Mouse (Mus musculus) stomach, postnatal 0 days (tissue): Measurements from ENCODE around the gene Unc45b. TPM values are rescaled to one million over a fixed set of nuclear protein-coding genes. Genes with fewer than 3 reads are reported as not detected.
A peak's percentile ranks its signal among the peaks of the same experiment; 100 is the strongest.
"Not testable (repeated sequence)": the region's sequence is repeated elsewhere in the genome, so short reads cannot be mapped to it uniquely, and the experiment has no call there.

ENCODE experiments used
- ATAC-seq: fragments of 200-750 bp; cut with Nextera tagmentation; 2 replicates; pipeline ENCODE4 v1.8.0; 2017; ENCODE audit not compliant: low FRiP score, low TSS enrichment
- DNase-seq: peaks from one replicate; pipeline ENCODE4 v3.0.0-alpha.2; 2016; ENCODE audit warnings: low spot score
- H3K27ac ChIP-seq: fragments of 300-500 bp; sonication (generic); replicated peaks from 2 replicates; pipeline ENCODE4 v1.5.1; 2014; ENCODE audit warnings: mild to moderate bottlenecking, control low read depth
- H3K27me3 ChIP-seq: fragments of 300-500 bp; sonication (generic); 2 replicates; pipeline ENCODE4 v1.6.1; 2014; ENCODE audit warnings: low read length; ENCODE audit not compliant: control insufficient read depth, insufficient read depth
- H3K36me3 ChIP-seq: fragments of 300-500 bp; sonication (generic); 2 replicates; pipeline ENCODE4 v1.6.1; 2014; ENCODE audit warnings: low read length, mixed read lengths; ENCODE audit not compliant: control insufficient read depth, insufficient read depth
- H3K4me1 ChIP-seq: fragments of 300-500 bp; sonication (generic); replicated peaks from 2 replicates; pipeline ENCODE4 v1.6.1; 2014; ENCODE audit warnings: antibody characterized with exemption; ENCODE audit not compliant: control insufficient read depth, insufficient read depth
- H3K4me2 ChIP-seq: fragments of 300-500 bp; sonication (generic); replicated peaks from 2 replicates; pipeline ENCODE4 v1.6.1; 2014; ENCODE audit warnings: low read depth, mild to moderate bottlenecking, control low read depth, moderate library complexity
- H3K4me3 ChIP-seq: fragments of 300-500 bp; sonication (generic); 2 replicates; pipeline ENCODE4 v1.5.1; 2014; ENCODE audit warnings: low read depth, low read length, control low read depth
- H3K9ac ChIP-seq: fragments of 300-500 bp; sonication (generic); 2 replicates; pipeline ENCODE4 v1.6.1; 2014; ENCODE audit warnings: mild to moderate bottlenecking, low read length, control low read depth, mixed read lengths
- H3K9me3 ChIP-seq: fragments of 300-500 bp; sonication (generic); 2 replicates; pipeline ENCODE4 v1.6.1; 2016; ENCODE audit warnings: low read length; ENCODE audit not compliant: control insufficient read depth
- CTCF ChIP-seq: IDR thresholded peaks from 2 replicates; pipeline ENCODE4 v1.5.1; 2016; ENCODE audit warnings: antibody characterized with exemption, low read depth, mild to moderate bottlenecking, moderate library complexity
- EP300 ChIP-seq: optimal IDR thresholded peaks from 2 replicates; pipeline ENCODE3; 2016; ENCODE audit warnings: antibody characterized with exemption
- WGBS: fragments of 180-500 bp; shearing (Covaris S2); extraction: QIAGEN DNeasy Blood & Tissue Kit; methylation state at CpG from one replicate; pipeline ENCODE4 v1.1.7; 2014; 5-methylcytosine and 5-hydroxymethylcytosine counted together
- polyA plus RNA-seq: library from polyadenylated mRNA; unstranded; fragments of >200 nt; fragmentation: Nextera tagmentation; extraction: Ambion mirVana; gene quantifications from 2 replicates; pipeline ENCODE4 v1.2.1, GENCODE M21; 2015

Unc45b gene
- polyA plus RNA-seq, 1 experiment from 2014 or later = 0.99 TPM

DNA sequence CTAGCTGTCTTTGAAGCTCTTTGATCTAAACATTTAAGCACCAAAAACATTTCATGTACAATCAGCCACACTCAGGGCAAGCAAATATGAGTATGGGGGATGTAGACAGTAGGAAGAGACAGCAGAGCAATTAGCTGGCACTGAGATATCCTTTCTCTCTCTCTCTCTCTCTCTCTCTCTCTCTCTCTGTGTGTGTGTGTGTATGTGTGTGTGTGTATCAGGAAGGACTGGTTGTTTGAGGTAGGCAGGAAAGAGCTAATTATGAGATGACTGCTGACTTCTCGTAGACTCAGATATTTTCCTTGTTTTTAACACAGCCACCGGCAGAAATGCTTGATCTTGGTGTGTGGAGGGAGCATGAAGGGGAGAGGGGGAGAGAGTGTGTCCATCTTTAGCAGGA lies 51.4 kb downstream of the Unc45b start:
- WGBS = 66% methylated on average over 2 of the region's 2 CpGs
- H3K36me3 ChIP-seq = no peaks in the 10 kb centered on the region
- no peak for ATAC-seq

DNA sequence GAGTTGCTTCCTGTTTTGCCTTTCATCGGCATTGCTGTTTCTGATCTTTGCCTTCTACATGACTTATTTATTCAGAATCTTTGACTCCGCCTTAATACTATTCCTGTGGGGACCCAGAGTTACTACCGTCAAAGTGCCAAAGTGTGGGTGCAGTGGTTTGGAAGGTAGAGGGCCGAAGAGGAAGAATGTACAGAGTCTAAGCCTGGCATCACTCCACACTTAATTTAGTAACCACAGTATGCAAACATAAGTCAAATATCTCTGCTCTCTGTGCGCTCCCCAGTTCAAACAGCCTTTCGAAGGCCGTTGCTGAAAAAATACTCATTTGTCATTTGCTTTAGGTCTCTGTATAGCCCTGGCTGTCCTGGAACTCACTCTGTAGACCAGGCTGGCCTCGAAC lies 51.9 kb downstream of the Unc45b start:
- no peaks in the 10 kb centered on the region for H3K9me3 ChIP-seq
- no peak overlapping the region for H3K27ac ChIP-seq
- 64% methylated on average over 8 of the region's 8 CpGs for WGBS
- no peaks in the 10 kb centered on the region for H3K27me3 ChIP-seq
- H3K36me3 ChIP-seq = no peaks in the 10 kb centered on the region
- ATAC-seq (no peak), DNase-seq (no peak)
- no peak for TF ChIP-seq EP300
- no peak for TF ChIP-seq CTCF
- no peak overlapping the region for H3K4me3 ChIP-seq
- H3K4me2 ChIP-seq = no peak overlapping the region
- H3K9ac ChIP-seq = no peak overlapping the region
- H3K4me1 ChIP-seq = no peaks in the 10 kb centered on the region

More for the DNA sequence above, 51.4 kb downstream of the Unc45b start:
- H3K27ac ChIP-seq = no peak overlapping the region
- no peaks in the 10 kb centered on the region for H3K27me3 ChIP-seq
- no peak for TF ChIP-seq CTCF
- no peak for TF ChIP-seq EP300
- H3K9me3 ChIP-seq = no peaks in the 10 kb centered on the region
- no peak overlapping the region for H3K4me2 ChIP-seq
- DNase-seq = no peak
- H3K4me1 ChIP-seq = no peaks in the 10 kb centered on the region
- no peak overlapping the region for H3K4me3 ChIP-seq
- H3K9ac ChIP-seq = no peak overlapping the region

DNA sequence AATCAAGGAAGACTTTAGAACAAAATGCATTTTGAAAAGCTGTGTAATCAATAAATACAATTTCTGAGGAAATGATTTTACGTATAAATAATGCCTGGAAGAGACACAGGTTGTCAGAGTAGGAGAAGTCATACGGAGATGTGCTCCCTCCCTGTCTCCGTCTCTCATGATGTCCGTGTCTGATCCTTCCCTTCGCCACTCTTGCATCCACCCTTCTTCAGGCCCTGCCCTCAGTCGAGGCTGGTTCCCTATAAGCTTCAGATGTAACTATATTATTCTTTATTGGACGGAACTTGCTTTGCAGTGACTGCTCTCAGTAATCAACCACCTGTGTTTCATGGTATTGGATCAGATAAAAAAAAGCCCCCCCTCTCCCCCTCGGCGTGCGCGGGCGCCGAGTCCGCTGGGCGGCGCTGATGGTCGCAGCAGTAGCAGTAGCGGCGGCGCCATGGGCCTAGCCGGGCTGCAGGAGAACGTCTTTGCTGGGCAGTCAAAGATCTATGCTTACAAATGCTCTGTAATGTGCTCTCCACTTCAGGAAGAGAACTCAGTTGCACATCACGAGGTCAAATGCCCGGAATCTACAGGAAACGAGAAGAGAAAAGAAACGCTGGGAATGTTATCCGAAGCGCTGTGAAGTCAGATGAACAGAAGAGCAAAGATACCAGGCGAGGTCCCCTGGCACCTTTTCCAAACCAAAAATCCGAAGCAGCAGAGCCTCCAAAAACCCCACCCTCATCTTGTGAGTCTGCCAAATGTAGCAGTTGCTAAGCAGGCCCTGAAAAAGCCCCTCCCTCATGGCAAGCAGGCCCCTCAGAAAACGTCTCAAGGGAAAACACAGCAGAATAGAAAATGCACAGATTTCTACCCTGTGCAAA lies 60.6 kb downstream of the Unc45b start:
- Histone ChIP-seq H3K9me3 (no peaks in the 10 kb centered on the region), H3K36me3 (no peaks in the 10 kb centered on the region), H3K9ac (no peak overlapping the region), H3K4me1 (no peaks in the 10 kb centered on the region), H3K27ac (no peak overlapping the region), H3K27me3 (no peaks in the 10 kb centered on the region), H3K4me2 (peak overlapping the region; percentile 42), H3K4me3 (peak overlapping the region; percentile 14; the same call in 1 of the 2 replicates)
- ATAC-seq (0 out of 2 replicates have a peak, but pooled peaks have one; percentile 45), DNase-seq (peak; percentile 57)
- WGBS = 9% methylated on average over 31 of the region's 31 CpGs
- TF ChIP-seq EP300 (no peak), CTCF (peak; percentile 78)

DNA sequence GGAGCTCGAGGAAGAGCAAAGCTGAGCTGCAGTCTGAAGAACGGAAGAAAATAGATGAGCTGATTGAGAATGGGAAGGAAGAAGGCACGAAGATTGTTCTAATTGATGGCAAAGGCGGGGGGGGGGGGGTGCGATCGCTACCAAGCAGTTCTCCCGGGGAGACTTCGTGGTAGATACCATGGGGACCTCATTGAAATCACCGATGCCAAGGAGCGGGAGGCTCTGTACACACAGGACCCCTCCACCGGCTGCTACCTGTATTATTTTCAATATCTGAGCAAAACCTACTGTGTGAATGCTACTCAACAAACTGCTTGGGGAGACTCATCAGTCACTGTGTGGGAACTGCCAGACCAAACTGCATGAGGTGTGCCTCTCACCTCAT lies 61.2 kb downstream of the Unc45b start:
- H3K4me2 ChIP-seq = peak overlapping the region; percentile 42
- WGBS = 69% methylated on average over 11 of the region's 11 CpGs
- no peaks in the 10 kb centered on the region for H3K9me3 ChIP-seq
- ATAC-seq (no peak), DNase-seq (no peak)
- H3K4me1 ChIP-seq = no peaks in the 10 kb centered on the region
- TF ChIP-seq CTCF = no peak
- TF ChIP-seq EP300 = no peak
- no peak overlapping the region for H3K27ac ChIP-seq
- H3K9ac ChIP-seq = peak overlapping the region; percentile 8; the same call in 1 of the 2 replicates
- no peaks in the 10 kb centered on the region for H3K27me3 ChIP-seq
- H3K4me3 ChIP-seq = no peak overlapping the region
- H3K36me3 ChIP-seq = no peaks in the 10 kb centered on the region

DNA sequence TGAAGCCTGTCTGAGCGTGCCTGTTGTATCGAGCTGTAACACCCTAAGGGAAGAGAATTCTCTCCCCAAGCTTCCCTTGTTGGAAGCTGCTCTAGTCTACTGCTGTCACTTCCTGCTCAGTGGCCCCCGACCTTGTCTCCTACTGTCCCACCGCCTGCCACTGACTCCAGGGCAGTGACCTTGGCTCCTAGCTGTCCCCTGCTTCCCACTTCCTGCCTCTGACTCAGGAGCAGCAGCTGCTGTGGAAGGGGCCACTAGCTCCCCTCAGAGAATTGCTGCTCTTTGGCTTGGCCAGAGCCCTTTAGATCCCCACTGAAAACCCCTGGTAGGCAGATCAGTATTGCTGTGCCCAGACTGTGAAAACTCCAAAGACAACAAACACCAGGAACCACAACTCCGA lies 63.6 kb downstream of the Unc45b start:
- no peak overlapping the region for H3K9ac ChIP-seq
- H3K9me3 ChIP-seq = no peaks in the 10 kb centered on the region
- DNase-seq = no peak
- H3K4me2 ChIP-seq = no peak overlapping the region
- no peak overlapping the region for H3K27ac ChIP-seq
- H3K27me3 ChIP-seq = no peaks in the 10 kb centered on the region
- no peak for ATAC-seq
- no peaks in the 10 kb centered on the region for H3K36me3 ChIP-seq
- H3K4me1 ChIP-seq = no peaks in the 10 kb centered on the region
- H3K4me3 ChIP-seq = no peak overlapping the region
- TF ChIP-seq EP300 = no peak
- TF ChIP-seq CTCF = no peak
- 34% methylated on average over 5 of the region's 5 CpGs for WGBS

DNA sequence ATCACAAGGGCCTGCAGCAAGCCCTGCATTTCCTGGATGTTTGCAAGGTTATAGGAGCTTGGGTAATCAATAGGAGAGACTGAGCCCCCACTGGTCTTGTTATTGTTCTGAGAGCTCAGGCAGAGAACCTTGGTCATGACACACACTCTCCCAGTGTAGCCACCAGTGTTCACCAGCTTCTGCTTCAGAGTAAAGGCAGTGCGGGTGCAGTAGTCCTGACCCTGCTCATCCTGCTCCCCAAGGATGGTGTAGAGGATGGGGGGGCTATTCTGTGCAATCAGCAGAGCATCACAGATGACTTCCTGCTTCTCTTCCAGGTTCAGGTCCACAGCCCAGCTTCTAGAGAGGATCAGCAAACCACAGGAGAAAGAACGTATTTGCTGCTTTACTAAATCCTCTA lies 72.1 kb downstream of the Unc45b start:
- H3K9me3 ChIP-seq, H3K9ac ChIP-seq, H3K27me3 ChIP-seq, H3K27ac ChIP-seq, H3K4me1 ChIP-seq, H3K4me3 ChIP-seq, DNase-seq, H3K4me2 ChIP-seq, H3K36me3 ChIP-seq, ATAC-seq: not testable (repeated sequence)
- WGBS = 78% methylated on average over 2 of the region's 2 CpGs
